Mouse (Mus musculus) CH12.LX (cell line): ENCODE measurements around the gene Grip1.

Source experiments
- CHD1 ChIP-seq: IDR thresholded peaks from 2 replicates; pipeline ENCODE4 v1.6.1; 2012; ENCODE audit warnings: low read depth, low read length, improper control_type of control experiment, inconsistent platforms
- CTCF ChIP-seq, 2 experiments: IDR thresholded peaks in 1 of 2; conservative IDR thresholded peaks in 1 of 2; 2 replicates each; pipeline ENCODE4 v1.5.1; 2011 to 2012; ENCODE audit warnings: low read depth in 2 of 2, low read length in 2 of 2, improper control_type of control experiment in 1 of 2, inconsistent platforms in 1 of 2, mild to moderate bottlenecking in 1 of 2, moderate library complexity in 1 of 2
- MYC ChIP-seq: IDR thresholded peaks from 2 replicates; pipeline ENCODE4 v1.6.1; 2011; ENCODE audit warnings: low read depth, mild to moderate bottlenecking, improper control_type of control experiment, low read length
- RAD21 ChIP-seq: IDR thresholded peaks from 2 replicates; pipeline ENCODE4 v1.6.1; 2011; ENCODE audit warnings: low read depth, mild to moderate bottlenecking, low read length, improper control_type of control experiment, moderate library complexity
- USF1 ChIP-seq: IDR thresholded peaks from 2 replicates; pipeline ENCODE4 v1.6.1; 2014; ENCODE audit warnings: low read depth, mild to moderate bottlenecking, inconsistent platforms, low read length, improper control_type of control experiment
- ZC3H11A ChIP-seq: IDR thresholded peaks from 2 replicates; pipeline ENCODE4 v1.6.1; 2012; ENCODE audit warnings: low read depth, mild to moderate bottlenecking, inconsistent platforms, low read length, improper control_type of control experiment

DNA sequence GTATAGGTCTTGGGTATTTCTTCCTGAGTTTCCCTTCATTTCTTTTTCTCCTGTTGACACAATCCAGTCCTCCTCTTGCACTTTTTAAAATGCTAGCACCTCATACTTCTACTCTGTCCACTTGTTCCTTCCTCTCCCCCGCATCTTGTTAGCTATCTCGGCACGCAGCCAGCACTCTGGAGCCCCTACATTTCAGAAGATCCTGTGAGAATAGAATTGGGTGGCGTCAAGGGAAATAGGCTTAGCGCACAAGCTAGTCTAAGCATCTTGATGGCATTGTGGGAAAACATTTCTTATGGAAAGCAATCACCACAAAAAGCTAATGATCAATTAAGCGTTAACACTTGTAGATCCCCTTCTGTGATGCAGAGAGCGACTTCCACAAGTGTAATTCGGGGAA is 512.7 kb downstream of the Grip1 start:
- TF ChIP-seq CTCF (conservative IDR thresholded peaks at IDR 0.05 in 1 of 2, IDR thresholded peaks at IDR 0.05 in 1 of 2; ENCODE audit: low read depth in 2 of 2, low read length in 2 of 2): no peak
- TF ChIP-seq ZC3H11A: no peak
- no peak for TF ChIP-seq RAD21
- no peak for TF ChIP-seq CHD1
- TF ChIP-seq USF1: no peak
- TF ChIP-seq MYC: no peak
